Mouse (Mus musculus) erythroblast, embryonic 14.5 days (primary cell): ENCODE measurements around the gene Elavl4. TPM values are rescaled to one million over a fixed set of nuclear protein-coding genes. Genes with fewer than 3 reads are reported as not detected.

Source experiments
- H3K27me3 ChIP-seq: 2 replicates; pipeline ENCODE4 v1.6.1; 2012; ENCODE audit warnings: inconsistent platforms; ENCODE audit not compliant: control insufficient read depth
- H3K36me3 ChIP-seq: 2 replicates; pipeline ENCODE4 v1.6.1; 2012; ENCODE audit warnings: mild to moderate bottlenecking, inconsistent platforms; ENCODE audit not compliant: control insufficient read depth
- H3K4me1 ChIP-seq: 2 replicates; pipeline ENCODE4 v1.6.1; 2012; ENCODE audit warnings: inconsistent platforms; ENCODE audit not compliant: control insufficient read depth
- H3K4me3 ChIP-seq: replicated peaks from 2 replicates; pipeline ENCODE3; 2012; ENCODE audit warnings: moderate library complexity, mild to moderate bottlenecking, inconsistent platforms
- H3K9me3 ChIP-seq: 2 replicates; pipeline ENCODE4 v1.6.1; 2012; ENCODE audit warnings: low read length, inconsistent platforms, mixed read lengths; ENCODE audit not compliant: control insufficient read depth
- GATA1 ChIP-seq: IDR thresholded peaks from 2 replicates; pipeline ENCODE4 v1.6.1; 2012; ENCODE audit warnings: low read length, inconsistent platforms, mixed read lengths
- TAL1 ChIP-seq: IDR thresholded peaks from 3 replicates; pipeline ENCODE4 v1.6.1; 2012; ENCODE audit warnings: low read length, inconsistent platforms, mixed read lengths
- polyA plus RNA-seq: library from polyadenylated mRNA; stranded (reverse); fragments of >175 nt; gene quantifications from 2 replicates; pipeline ENCODE4 v1.2.3, GENCODE M21; 2012

Gene Elavl4
- polyA plus RNA-seq, 1 experiment = not detected

DNA sequence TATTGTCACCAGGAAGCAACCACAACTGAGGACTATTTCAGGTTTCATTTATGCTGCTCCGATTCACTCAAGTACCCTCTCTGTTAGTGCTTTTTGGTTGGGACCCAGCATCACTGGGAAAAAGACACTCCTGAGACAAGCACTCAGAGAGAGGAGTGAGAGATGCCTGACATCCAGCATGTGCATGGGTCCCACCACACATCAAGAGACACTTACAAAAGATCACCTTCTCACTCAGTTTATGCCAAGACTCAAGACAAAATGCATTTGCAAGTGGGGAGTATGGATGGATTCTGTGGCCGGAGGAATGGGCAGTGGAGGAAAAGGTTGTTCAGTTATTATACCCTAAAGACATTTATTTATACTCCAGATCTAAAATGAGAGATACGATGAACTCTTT is 67.3 kb downstream of the Elavl4 start:
- peaks cover 5% of the 10 kb centered on the region for H3K27me3 ChIP-seq
- H3K4me1 ChIP-seq = no peaks in the 10 kb centered on the region
- no peaks in the 10 kb centered on the region for H3K36me3 ChIP-seq
- TF ChIP-seq GATA1 = no peak
- TF ChIP-seq TAL1 = no peak
- no peak overlapping the region for H3K4me3 ChIP-seq
- H3K9me3 ChIP-seq = no peaks in the 10 kb centered on the region

DNA sequence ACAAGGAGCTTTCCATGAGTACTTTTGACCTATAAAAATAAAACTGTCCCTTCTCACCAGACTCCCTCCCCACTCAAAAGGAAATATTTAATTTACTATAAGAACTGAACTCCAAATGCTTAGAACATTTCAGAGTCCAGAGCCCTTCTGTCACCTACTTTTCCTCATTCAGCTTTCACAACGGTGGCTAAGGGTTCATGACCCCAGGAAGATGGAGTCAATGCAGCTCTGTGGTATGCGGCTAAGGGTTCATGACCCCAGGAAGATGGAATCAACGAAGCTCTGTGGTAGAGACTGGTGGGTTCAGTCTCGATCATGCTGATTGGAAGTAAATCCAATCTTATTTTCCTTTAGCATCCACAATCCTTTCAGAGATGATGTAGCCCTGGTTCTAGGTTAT is 81.7 kb downstream of the Elavl4 start:
- H3K9me3 ChIP-seq = no peaks in the 10 kb centered on the region
- H3K4me3 ChIP-seq = no peak overlapping the region
- TF ChIP-seq TAL1 = no peak
- TF ChIP-seq GATA1 = no peak
- H3K36me3 ChIP-seq = no peaks in the 10 kb centered on the region
- H3K27me3 ChIP-seq = no peaks in the 10 kb centered on the region
- H3K4me1 ChIP-seq = no peaks in the 10 kb centered on the region

GRCm38 (mm10) chr4:110266804-110267575 is 84.7 kb downstream of the Elavl4 start:
- TF ChIP-seq GATA1 (no peak), TAL1 (no peak)
- no peak overlapping the region for H3K4me3 ChIP-seq
- H3K4me1 ChIP-seq = no peaks in the 10 kb centered on the region
- H3K9me3 ChIP-seq = no peaks in the 10 kb centered on the region
- H3K36me3 ChIP-seq = no peaks in the 10 kb centered on the region
- H3K27me3 ChIP-seq = no peaks in the 10 kb centered on the region

- Histone ChIP-seq H3K4me1 (no peaks in the 10 kb centered on the region), H3K9me3 (no peaks in the 10 kb centered on the region), H3K27me3 (no peaks in the 10 kb centered on the region), H3K4me3 (no peak overlapping the region), H3K36me3 (no peaks in the 10 kb centered on the region)
- no peak for TF ChIP-seq GATA1
- TF ChIP-seq TAL1 = no peak
Measured at GRCm38 (mm10) chr4:110264345-110264943, 87.3 kb downstream of the Elavl4 start.

DNA sequence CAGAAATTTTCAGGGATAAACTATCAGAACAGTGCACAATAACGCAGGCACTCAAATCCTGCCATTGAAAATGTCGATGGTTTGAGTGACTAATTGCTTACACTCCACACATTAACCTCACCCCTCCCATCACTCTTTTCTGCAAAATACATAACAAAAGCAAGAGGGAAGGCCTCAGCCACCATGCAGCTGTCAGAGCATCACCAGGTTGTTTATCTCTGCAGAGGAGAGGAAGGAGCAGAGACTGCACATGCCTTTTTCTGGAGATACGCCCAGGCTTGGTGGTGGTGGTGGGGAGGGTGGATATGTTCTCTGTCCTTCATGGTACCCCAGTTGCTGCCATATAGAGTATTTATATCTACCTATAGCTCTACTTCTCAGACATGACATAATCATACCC is 94.3 kb downstream of the Elavl4 start:
- Histone ChIP-seq H3K27me3 (no peaks in the 10 kb centered on the region), H3K4me3 (no peak overlapping the region), H3K4me1 (no peaks in the 10 kb centered on the region), H3K9me3 (no peaks in the 10 kb centered on the region), H3K36me3 (no peaks in the 10 kb centered on the region)
- no peak for TF ChIP-seq GATA1
- no peak for TF ChIP-seq TAL1

GRCm38 (mm10) chr4:110255617-110256016 is 96.1 kb downstream of the Elavl4 start:
- Histone ChIP-seq H3K36me3 (no peaks in the 10 kb centered on the region), H3K27me3 (no peaks in the 10 kb centered on the region)
- TF ChIP-seq TAL1 (no peak), GATA1 (no peak)

DNA sequence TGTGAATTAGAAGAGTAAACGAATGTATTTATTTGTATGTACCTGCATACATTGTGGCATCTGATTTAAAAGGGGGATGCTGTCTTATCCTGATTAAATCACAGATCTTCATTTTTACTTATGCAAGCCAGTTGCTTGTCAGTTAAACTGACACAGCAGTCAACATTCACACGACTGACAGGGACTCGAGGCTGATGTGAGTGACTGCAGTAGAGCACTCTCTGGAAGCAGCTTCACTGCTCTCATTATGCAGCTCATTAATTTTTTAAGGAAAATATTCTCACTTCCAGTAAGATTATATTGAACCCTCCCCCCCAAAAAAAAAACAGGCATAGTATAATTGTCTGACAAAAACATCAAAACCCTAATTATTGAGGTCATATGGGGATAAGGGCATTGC is 101.7 kb downstream of the Elavl4 start:
- H3K27me3 ChIP-seq = no peaks in the 10 kb centered on the region
- no peaks in the 10 kb centered on the region for H3K36me3 ChIP-seq
- H3K4me3 ChIP-seq = no peak overlapping the region
- TF ChIP-seq GATA1 (no peak), TAL1 (no peak)
- H3K9me3 ChIP-seq = no peaks in the 10 kb centered on the region
- no peaks in the 10 kb centered on the region for H3K4me1 ChIP-seq

More at GRCm38 (mm10) chr4:110255617-110256016, 96.1 kb downstream of the Elavl4 start:
- Histone ChIP-seq H3K4me1 (no peaks in the 10 kb centered on the region), H3K9me3 (no peaks in the 10 kb centered on the region), H3K4me3 (no peak overlapping the region)

- Histone ChIP-seq H3K27me3 (no peaks in the 10 kb centered on the region), H3K9me3 (no peaks in the 10 kb centered on the region), H3K4me1 (no peaks in the 10 kb centered on the region), H3K36me3 (no peaks in the 10 kb centered on the region), H3K4me3 (no peak overlapping the region)
- TF ChIP-seq TAL1 (no peak), GATA1 (no peak)
Measured at GRCm38 (mm10) chr4:110242879-110243278, 108.8 kb downstream of the Elavl4 start.

DNA sequence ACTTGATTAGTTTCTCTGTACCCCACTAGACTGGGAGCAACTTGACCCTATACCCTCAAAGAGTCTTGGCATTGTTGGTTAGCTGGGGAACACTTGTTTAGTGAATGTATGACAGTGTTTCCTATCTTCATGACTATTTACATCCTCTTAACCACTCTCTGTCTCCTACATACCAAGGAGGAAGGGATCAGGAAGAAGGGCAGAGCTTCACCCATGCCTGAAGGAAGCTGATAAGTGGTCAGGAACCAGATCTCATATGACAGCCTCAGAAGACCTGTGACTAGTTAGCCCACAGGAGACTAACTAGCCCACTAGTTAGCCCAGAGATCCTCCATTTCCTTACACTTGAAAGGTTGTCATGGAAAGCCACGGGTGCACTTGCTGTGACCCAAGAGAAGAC is 117.2 kb downstream of the Elavl4 start:
- TF ChIP-seq GATA1 (no peak), TAL1 (0 out of 3 replicates have a peak, but pooled peaks have one; percentile 36)
- no peaks in the 10 kb centered on the region for H3K27me3 ChIP-seq
- peaks cover 41% of the 10 kb centered on the region for H3K4me1 ChIP-seq
- H3K9me3 ChIP-seq = no peaks in the 10 kb centered on the region
- no peaks in the 10 kb centered on the region for H3K36me3 ChIP-seq
- H3K4me3 ChIP-seq = no peak overlapping the region
